Mouse (Mus musculus) spleen, adult 2 months (tissue): ENCODE results near the gene Inpp4b. TPM values are rescaled to one million over a fixed set of nuclear protein-coding genes. Genes with fewer than 3 reads are reported as not detected.

Source experiments
- DNase-seq, 2 experiments: peaks; one replicate each; pipeline versions ENCODE4 v3.0.0 to v3.0.0-alpha.2; 2012 to 2021; ENCODE audit warnings: low spot score in 2 of 2, low read depth in 1 of 2
- H3K27ac ChIP-seq: fragments of 200-500 bp; 2 replicates; pipeline ENCODE4 v1.5.1; 2012; ENCODE audit warnings: low read length, inconsistent platforms; ENCODE audit not compliant: insufficient read depth
- H3K27me3 ChIP-seq: fragments of 200-500 bp; 2 replicates; pipeline ENCODE4 v1.6.1; 2012; ENCODE audit warnings: mild to moderate bottlenecking, moderate library complexity, low read length, inconsistent platforms; ENCODE audit not compliant: control insufficient read depth, insufficient read depth
- H3K36me3 ChIP-seq: fragments of 200-500 bp; 2 replicates; pipeline ENCODE4 v1.6.1; 2012; ENCODE audit warnings: mild to moderate bottlenecking, low read length, inconsistent platforms; ENCODE audit not compliant: control insufficient read depth, insufficient read depth
- H3K4me1 ChIP-seq: fragments of 200-500 bp; 2 replicates; pipeline ENCODE4 v1.6.1; 2011; ENCODE audit warnings: inconsistent platforms; ENCODE audit not compliant: control insufficient read depth, insufficient read depth, insufficient read length
- H3K4me3 ChIP-seq: fragments of 200-500 bp; 2 replicates; pipeline ENCODE4 v1.5.1; 2011; ENCODE audit warnings: mild to moderate bottlenecking, inconsistent platforms; ENCODE audit not compliant: insufficient read depth, insufficient read length; ENCODE audit errors: extremely low read depth
- CTCF ChIP-seq: fragments of 200-500 bp; IDR thresholded peaks from 2 replicates; pipeline ENCODE4 v1.5.1; 2011; ENCODE audit warnings: mild to moderate bottlenecking, inconsistent platforms; ENCODE audit not compliant: insufficient read depth, insufficient read length, insufficient replicate concordance; ENCODE audit errors: extremely low read depth
- POLR2A ChIP-seq: fragments of 200-500 bp; IDR thresholded peaks from 2 replicates; pipeline ENCODE4 v1.6.1; 2011; ENCODE audit warnings: low read depth, low read length, inconsistent platforms
- WGBS: fragments of 180-500 bp; shearing (Covaris S2); methylation state at CpG from one replicate; pipeline ENCODE4 v1.1.7; 2018; 5-methylcytosine and 5-hydroxymethylcytosine counted together
- polyA plus RNA-seq: library from polyadenylated mRNA; depleted of rRNA; stranded (reverse); fragments of >200 nt; gene quantifications from 2 replicates; pipeline ENCODE4 v1.2.3, GENCODE M21; 2012

Inpp4b gene
- polyA plus RNA-seq, 1 experiment = 5.1 TPM

GRCm38 (mm10) chr8:81779440-81779839, 437.1 kb downstream of the Inpp4b start:
- 68% methylated on average over 5 of the region's 5 CpGs for WGBS
- Histone ChIP-seq H3K4me3 (no peak overlapping the region), H3K27me3 (no peaks in the 10 kb centered on the region), H3K27ac (peak overlapping the region; percentile 76; the same call in 1 of the 2 replicates), H3K4me1 (peaks cover 3% of the 10 kb centered on the region; the same call in 1 of the 2 replicates), H3K36me3 (no peaks in the 10 kb centered on the region)
- TF ChIP-seq CTCF = no peak
- no peak for TF ChIP-seq POLR2A
- no peak for DNase-seq

GRCm38 (mm10) chr8:81780166-81780565, 437.8 kb downstream of the Inpp4b start:
- DNase-seq = no peak
- peak overlapping the region; percentile 76 for H3K27ac ChIP-seq
- H3K4me3 ChIP-seq = no peak overlapping the region
- peaks cover 3% of the 10 kb centered on the region; the same call in 1 of the 2 replicates for H3K4me1 ChIP-seq
- WGBS = 82% methylated on average over 6 of the region's 6 CpGs
- H3K27me3 ChIP-seq = no peaks in the 10 kb centered on the region
- no peaks in the 10 kb centered on the region for H3K36me3 ChIP-seq
- TF ChIP-seq CTCF (no peak), POLR2A (no peak)

- H3K4me3 ChIP-seq = no peak overlapping the region
- H3K36me3 ChIP-seq = no peaks in the 10 kb centered on the region
- H3K4me1 ChIP-seq = peaks cover 3% of the 10 kb centered on the region; the same call in 1 of the 2 replicates
- TF ChIP-seq POLR2A = no peak
- TF ChIP-seq CTCF = no peak
- no peaks in the 10 kb centered on the region for H3K27me3 ChIP-seq
- H3K27ac ChIP-seq = peak overlapping the region; percentile 76
- WGBS = 67% methylated on average over 2 of the region's 2 CpGs
- no peak for DNase-seq
Observed at GRCm38 (mm10) chr8:81780921-81781675, 438.7 kb downstream of the Inpp4b start.

GRCm38 (mm10) chr8:81782781-81783180, 440.4 kb downstream of the Inpp4b start:
- no peaks in the 10 kb centered on the region for H3K36me3 ChIP-seq

GRCm38 (mm10) chr8:81784775-81785174, 442.4 kb downstream of the Inpp4b start:
- 68% methylated on average over 3 of the region's 3 CpGs for WGBS
- TF ChIP-seq POLR2A = no peak
- no peak for TF ChIP-seq CTCF
- DNase-seq = no peak
- H3K4me1 ChIP-seq = peaks cover 2% of the 10 kb centered on the region; the same call in 1 of the 2 replicates
- no peaks in the 10 kb centered on the region for H3K27me3 ChIP-seq
- no peak overlapping the region for H3K4me3 ChIP-seq
- H3K36me3 ChIP-seq = no peaks in the 10 kb centered on the region
- H3K27ac ChIP-seq = no peak overlapping the region; the same call in 1 of the 2 replicates

More at GRCm38 (mm10) chr8:81782781-81783180, 440.4 kb downstream of the Inpp4b start:
- H3K4me1 ChIP-seq = peaks cover 3% of the 10 kb centered on the region; the same call in 1 of the 2 replicates
- peak in 1 of 2 experiments; percentile 47 for DNase-seq
- 65% methylated on average over 4 of the region's 4 CpGs for WGBS
- TF ChIP-seq POLR2A (no peak), CTCF (no peak)
- no peaks in the 10 kb centered on the region for H3K27me3 ChIP-seq
- no peak overlapping the region for H3K4me3 ChIP-seq
- H3K27ac ChIP-seq = peak overlapping the region; percentile 82

GRCm38 (mm10) chr8:81788498-81788897, 446.1 kb downstream of the Inpp4b start:
- DNase-seq = no peak
- Histone ChIP-seq H3K27ac (no peak overlapping the region), H3K4me1 (peaks cover 2% of the 10 kb centered on the region; the same call in 1 of the 2 replicates), H3K4me3 (no peak overlapping the region), H3K36me3 (no peaks in the 10 kb centered on the region), H3K27me3 (no peaks in the 10 kb centered on the region)
- no peak for TF ChIP-seq POLR2A
- TF ChIP-seq CTCF = no peak
- WGBS = 46% methylated on average over 2 of the region's 2 CpGs

GRCm38 (mm10) chr8:81792649-81793048, 450.3 kb downstream of the Inpp4b start:
- Histone ChIP-seq H3K4me1 (peaks cover 4% of the 10 kb centered on the region; the same call in 1 of the 2 replicates), H3K27ac (no peak overlapping the region), H3K27me3 (no peaks in the 10 kb centered on the region), H3K36me3 (no peaks in the 10 kb centered on the region), H3K4me3 (no peak overlapping the region)
- 37% methylated on average over 5 of the region's 5 CpGs for WGBS
- DNase-seq = no peak
- no peak for TF ChIP-seq POLR2A
- TF ChIP-seq CTCF = no peak
